Mouse (Mus musculus) left cerebral cortex, adult 18-20 months (tissue): ENCODE results near the gene Mei1. TPM values are rescaled to one million over a fixed set of nuclear protein-coding genes. Genes with fewer than 3 reads are reported as not detected.

ENCODE experiments used
- DNase-seq, 2 experiments: peaks; one replicate each; pipeline ENCODE4 v3.0.0; 2021 to 2022; ENCODE audit warnings: low spot score in 2 of 2, mixed read lengths in 1 of 2
- total RNA-seq, 2 experiments: library from RNA; stranded (reverse); gene quantifications; 2 replicates each; pipeline ENCODE4 v1.2.3; 2021

Gene Mei1
- total RNA-seq, 2 experiments from 2014 or later, result 3.7 to 4.0 TPM

- no peak for DNase-seq
These were observed 78.7 kb downstream of the Mei1 start for GRCm38 (mm10) chr15:82148510-82148911.

DNA sequence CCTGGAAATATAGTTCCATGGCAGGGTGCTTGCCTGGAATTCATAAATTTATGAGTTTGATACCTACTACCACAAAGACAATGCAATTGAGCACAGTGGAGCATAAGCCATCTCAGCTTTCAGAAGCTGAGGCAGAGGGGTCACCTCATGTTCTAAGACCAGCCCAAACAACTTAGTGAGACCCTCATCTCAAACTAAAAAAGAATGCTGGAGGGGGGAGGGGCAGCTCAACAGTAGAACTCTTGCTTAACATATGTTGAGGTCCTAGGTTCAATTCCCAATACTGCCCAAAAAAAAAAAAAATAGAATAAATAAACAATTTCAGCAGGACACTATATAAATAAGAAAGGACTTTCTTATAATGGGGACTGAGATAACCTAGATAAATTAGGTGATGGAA is 80.2 kb downstream of the Mei1 start:
- DNase-seq, result no peak

DNA sequence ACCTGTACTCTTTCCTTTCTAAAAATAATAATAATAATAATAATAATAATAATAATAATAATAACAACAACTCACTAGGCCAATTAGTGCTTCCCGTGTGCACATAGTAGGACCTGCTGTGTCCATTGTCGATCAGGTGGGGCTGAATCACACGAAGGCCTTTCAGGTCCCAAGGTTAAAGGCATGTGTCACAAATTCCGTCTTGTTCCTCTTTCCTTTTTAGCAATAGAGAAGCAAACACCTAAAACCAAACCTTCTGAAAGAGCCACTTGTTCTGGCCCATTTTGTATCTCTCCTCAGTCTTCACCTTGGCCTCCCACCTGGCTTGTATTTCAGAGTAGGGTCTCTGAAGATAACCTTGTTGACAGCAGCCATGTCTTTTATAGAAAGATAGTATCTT is 81.4 kb downstream of the Mei1 start:
- no peak for DNase-seq

DNA sequence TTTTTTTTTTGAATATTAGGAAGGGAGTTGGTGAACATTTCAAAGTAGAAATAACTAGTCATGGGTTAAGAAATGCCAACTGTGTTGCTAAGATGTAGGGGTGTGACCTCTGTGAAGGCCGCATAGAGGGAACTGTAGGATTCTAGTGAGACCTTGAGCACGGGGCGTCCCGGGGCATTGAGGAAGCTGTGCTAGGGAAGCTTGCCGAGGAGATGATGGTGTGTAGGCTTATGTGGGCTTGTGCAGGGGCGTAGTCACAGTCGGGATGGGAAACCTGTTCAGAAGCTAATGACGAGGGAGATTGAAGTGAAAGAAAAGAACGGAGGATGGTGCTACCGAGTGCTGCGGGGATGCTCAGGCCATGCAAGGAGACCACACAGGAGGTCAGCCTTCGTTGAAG is 82.2 kb downstream of the Mei1 start:
- DNase-seq, result no peak

GRCm38 (mm10) chr15:82152435-82152834 is 82.6 kb downstream of the Mei1 start:
- DNase-seq, result no peak

DNA sequence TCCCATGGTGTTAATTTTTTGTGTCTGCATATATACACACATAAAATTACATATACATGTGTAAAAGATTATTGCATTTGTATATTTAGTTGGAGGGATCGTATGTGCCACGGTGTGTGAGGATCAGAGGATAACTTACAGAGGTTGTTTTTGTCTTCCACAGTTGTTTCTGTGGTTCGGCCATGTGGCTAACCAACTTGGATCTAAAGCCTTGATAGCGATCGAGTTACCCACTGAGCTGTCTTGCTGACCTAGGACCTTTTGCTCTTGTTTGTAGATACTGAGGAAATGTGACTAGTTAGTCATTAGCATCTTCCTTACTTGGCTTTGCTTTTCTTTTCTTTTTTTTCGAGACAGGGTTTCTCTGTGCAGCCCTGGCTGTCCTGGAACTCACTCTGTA is 86.5 kb downstream of the Mei1 start:
- no peak for DNase-seq

DNA sequence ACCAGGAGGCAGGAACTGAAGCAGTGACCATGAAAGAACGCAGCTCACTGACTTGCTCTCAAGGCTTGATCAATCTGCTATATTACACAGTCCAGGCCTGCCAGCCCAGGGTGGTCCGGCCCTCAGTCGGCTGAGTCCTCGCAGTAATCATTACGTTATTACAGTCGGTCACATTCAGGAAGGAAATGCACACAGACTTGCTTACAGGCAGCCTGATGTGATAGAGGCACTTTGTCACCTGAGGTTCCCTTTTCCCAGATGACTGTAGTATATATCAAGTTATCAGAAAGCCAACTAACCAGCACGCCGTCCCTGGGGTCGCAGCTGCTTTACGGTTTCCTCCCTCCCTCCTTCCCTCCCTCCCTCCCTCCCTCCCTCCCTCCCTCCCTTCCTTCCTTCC is 87.1 kb downstream of the Mei1 start:
- no peak for DNase-seq

DNA sequence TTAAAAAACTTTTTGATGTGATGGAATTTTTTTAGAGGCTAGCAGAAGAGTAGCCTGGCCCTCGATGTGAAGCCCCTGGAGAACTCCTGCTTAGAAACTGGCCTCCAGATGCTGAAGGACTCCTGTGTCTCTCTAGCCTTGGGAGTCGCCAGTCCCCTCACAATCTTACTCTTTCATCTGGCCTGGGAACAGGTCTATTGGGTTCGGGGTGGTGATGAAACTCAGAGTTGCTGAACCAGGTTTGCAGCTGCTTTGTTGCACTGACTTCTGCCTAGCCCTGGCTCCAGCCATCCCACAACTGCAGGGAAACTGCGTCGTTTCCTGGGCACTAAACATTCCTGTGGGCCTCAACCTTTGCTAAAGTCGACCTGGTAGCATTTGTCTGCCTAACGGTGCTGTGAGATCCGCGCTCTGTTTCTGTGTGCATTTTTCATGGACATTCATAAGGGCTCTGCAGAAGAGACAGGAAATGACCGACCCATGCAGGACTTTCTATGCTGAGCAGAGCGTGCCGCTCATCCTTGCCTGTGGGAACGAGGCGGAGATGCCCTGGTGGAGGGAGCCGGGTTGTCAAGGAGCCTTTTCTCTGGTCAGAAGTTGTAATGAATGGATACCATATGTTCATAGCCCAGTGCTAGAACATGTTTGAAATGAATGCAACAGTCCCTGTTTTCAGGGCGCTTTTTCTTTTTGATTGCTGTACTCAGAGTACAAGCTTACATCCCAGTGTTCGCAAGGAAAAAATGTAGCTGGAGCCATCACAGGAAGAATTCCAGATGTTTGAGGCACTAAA is 88.6 kb downstream of the Mei1 start:
- no peak for DNase-seq

GRCm38 (mm10) chr15:82159471-82159870 is 89.7 kb downstream of the Mei1 start:
- DNase-seq, result no peak

DNA sequence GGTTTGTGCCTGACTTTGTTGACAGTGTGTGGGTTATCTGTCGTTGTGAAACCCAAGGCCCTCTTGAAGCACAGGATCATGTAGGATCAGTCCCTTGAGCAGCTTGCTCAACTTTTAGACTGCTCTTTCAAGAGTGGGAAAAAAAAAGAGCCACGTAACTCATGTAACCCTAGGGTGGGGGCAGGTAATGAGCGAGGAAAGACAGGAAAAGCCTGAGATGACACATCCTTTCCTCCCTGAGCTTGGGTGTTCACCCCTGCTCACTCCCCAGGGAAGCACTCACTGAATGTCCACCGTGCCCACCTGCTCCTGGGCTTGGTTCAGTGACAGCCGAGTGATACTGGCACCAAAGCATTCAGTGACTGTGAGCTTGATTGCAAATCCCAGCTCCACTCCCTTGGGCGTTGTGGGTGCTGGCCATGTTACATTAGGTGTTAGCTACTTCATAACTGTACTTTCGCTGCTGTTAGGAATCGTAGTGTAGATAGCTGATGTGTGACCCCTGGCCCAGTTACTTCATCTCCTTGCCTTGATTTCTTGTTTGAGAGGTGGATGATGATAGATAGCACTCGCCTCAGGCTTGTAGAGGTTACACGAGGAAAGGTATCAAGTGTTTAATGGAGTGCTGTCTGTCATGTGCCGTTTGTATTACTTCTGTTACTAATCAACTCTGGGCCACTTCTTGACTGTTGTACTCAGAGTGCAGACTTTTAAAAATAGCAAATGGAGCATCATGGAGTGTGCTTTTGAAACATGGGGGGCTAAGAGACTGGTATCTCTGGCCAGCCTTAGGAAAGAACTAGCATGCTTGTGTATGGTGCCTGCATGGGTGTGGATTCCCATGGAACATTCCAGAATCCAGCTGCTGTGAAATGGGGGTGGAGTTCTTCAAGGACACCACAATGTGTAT is 91.2 kb downstream of the Mei1 start:
- DNase-seq, result no peak

GRCm38 (mm10) chr15:82161965-82162600 is 92.3 kb downstream of the Mei1 start:
- DNase-seq, result no peak

- DNase-seq, result no peak
These were observed 93.7 kb downstream of the Mei1 start for GRCm38 (mm10) chr15:82163356-82164060.

GRCm38 (mm10) chr15:82164061-82164399 is 94.2 kb downstream of the Mei1 start:
- no peak for DNase-seq

DNA sequence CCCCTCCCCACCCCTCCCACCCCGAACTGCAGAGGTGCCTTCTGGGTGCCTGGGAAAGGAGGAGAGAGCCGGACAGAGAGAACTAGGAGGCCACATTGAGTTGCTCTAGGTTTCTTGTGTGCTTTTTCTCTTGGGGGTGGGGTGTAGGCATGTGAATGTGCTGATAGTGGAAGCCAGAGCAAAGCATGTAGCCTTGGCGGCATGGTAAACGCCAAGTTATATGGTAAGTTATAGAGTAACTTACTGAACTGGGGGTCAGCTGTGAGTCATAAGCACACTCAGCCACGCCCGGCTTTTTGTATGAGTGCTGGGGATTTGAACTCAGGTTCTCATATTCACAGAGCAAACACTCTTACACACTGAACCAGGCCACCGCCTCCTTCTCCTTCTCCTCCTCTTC is 94.7 kb downstream of the Mei1 start:
- DNase-seq, result no peak

- DNase-seq, result peak; percentile 73 to 85
These were observed 95.8 kb downstream of the Mei1 start for GRCm38 (mm10) chr15:82165332-82166239.

DNA sequence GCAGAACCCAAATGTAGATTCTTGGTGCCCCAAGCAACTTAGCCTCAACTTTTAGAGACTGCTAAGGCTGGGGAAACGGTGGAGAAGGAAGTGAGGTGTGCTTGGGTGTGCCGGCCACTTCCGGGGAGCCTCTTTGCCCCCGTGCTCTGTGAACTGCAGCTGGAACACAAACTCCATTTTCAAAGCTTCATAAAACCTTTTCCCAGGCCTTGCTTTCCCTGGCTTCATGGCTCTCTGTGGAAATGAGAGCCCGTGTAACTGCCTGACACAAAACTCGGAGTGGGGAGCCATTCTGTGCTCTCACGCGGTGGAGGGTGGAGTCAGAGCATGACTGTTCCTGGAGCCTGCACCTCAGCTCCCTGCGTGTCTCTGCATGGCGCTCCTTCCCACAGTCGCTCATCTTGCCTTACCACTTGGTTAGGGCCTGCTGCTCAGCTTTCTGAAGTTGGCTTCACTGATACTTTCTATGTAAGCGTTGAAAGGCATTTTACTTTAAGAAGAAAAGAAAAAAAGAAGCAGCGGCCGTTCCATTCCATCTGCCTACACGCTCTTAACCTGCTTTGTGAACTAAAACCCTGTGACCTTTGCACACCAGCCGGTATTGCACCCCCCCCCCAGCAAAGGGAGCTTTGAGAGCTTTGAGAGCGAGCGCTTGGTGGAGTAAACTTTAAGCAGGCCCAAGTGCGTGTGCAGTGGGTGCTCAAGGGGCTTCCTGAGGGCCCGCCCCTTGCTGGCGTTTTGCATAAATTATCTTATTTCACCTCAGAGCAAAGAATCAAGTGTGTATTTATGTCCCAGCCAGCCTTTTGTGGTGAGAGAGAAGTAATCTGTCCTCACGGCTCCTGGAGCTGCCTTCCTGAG is 96.7 kb downstream of the Mei1 start:
- DNase-seq, result no peak

DNA sequence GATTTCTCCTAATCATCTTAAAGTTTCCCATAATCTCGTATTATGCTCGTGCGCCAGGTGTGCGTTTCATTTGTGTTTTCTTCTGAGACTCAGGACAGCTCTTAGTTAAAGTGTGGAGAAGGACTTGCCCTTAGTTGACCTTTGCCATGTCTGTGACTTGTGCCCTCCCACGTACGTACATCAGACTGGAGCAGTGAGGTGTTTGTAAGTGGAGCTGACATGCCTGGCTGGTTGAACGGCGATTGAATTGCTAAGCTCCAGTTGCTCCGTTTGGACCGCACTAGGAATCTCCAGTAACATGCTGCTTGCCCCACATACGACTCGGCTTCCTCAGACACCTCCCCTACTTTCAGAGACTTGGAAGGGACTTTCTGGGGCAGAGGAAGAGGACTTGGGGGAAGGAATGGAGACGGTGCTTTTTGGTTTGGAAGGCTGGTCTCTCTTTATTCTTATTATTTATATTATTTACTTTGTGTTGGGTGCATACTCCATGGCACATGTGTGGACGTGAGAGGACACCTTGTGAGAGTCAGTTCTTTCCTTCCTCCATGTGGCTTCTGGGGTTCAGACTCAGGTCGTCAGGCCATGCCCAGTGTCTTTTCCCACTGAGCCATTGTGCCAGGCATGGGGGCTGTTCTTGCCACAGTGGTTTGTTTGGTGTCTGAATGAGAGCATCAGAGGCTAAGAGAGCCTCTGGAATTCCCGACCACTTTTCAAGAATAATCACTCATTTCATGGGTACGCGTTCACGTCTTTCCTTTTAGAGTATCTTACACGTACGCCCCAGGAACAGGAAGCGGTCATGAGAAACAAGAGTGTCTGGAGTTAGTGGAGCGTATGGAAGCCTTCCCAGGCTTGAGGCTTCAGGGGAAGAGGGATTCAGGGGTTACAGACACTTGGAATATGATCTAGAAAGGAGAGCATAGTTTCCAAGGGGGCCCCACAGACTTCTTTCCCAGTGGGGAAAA is 97.7 kb downstream of the Mei1 start:
- DNase-seq, result no peak

DNA sequence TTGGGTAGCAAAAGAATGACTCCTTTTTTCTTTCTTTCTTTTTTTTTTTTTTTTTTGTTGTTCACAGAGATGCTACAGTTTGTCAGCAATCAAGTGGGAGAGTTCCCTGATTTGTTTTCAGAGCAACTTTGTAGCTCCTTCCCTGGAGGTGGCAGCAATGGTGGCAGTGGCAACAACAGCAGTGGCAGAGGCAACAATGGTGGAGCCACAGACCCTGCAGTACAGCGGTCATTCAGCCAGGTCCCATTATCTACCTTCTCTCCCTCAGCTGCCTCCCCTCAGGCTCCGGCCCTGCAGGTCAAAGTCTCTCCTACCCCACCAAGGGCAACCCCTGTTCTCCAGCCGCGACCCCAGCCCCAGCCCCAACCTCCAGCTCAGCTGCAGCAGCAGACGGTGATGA is 99.9 kb downstream of the Mei1 start:
- DNase-seq, result no peak
